Mouse (Mus musculus): ENCODE measurements at regions not wholly inside any gene's neighbourhood (a gene's known extent, or its start where the extent isn't known, plus 50 kb on each side); places are given as distances from the start of the nearest gene placed in this dataset.
A peak's percentile ranks its signal among the peaks of the same experiment; 100 is the strongest.

DNA sequence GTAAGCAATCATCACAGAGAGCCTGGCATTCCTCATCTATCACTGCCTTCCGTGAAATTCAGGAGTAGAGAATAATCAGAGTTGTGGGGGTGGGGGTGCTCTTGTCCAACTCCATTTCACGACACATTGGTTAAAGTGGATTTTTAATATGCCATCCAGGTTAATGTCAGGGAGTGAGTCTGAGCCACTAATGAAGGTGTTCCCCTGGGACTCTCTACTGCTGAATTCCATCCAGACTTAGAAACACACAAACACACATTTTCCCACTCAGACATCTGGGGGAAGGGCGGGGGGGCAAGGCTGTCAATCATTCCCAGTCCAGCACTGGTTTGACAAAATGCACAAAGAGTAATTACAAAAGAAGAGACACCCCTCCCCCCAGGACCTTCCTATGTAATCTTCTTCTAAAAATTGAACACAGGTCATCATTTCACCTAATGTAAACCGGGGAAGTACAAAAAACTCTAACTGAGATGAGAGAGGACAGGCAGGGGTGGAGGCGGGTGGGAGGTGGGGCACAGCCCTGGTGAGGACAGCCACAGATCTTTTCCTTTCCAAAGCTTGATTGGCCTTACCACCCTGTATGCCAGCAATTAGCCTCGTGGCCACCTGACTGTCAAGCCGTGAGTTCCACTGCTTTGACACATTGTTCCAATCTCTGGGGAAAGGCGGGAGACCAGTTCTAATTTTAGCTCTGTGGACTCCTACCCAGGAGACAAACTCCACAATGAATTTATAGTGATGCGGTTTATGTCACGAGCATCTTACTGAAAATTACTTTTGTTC, 76.5 kb upstream of the Bach2 start:
- no peak overlapping the region for H3K4me3 ChIP-seq (ENCODE audit: control insufficient read depth in 1 of 2, insufficient read depth in 1 of 2, low read depth in 2 of 2, low read length in 2 of 2)
- H3K9ac ChIP-seq (ENCODE audit: control insufficient read depth, low read depth, low read length, poor library complexity, severe bottlenecking) = no peak overlapping the region
- no peak for TF ChIP-seq USF1 (IDR thresholded peaks at IDR 0.05; ENCODE audit: low read depth, low read length)
- no peak for TF ChIP-seq KAT2A (conservative IDR thresholded peaks at IDR 0.05; ENCODE audit: low read depth, low read length)
- no peak for TF ChIP-seq EP300 (IDR thresholded peaks at IDR 0.05; ENCODE audit: low read depth in 1 of 2, low read length in 2 of 2)
- TF ChIP-seq CTCF (IDR thresholded peaks at IDR 0.05 in 2 of 3, conservative IDR thresholded peaks at IDR 0.05 in 1 of 3; ENCODE audit: control insufficient read depth in 1 of 3, insufficient read depth in 1 of 3, low read depth in 2 of 3, low read length in 3 of 3, poor library complexity in 1 of 3, severe bottlenecking in 1 of 3) = no peak
- no peak for TF ChIP-seq ZKSCAN1 (IDR thresholded peaks at IDR 0.05; ENCODE audit: low read depth, low read length)
- no peak for TF ChIP-seq CHD2 (IDR thresholded peaks at IDR 0.05; ENCODE audit: low read length)
- no peak for TF ChIP-seq MYB (IDR thresholded peaks at IDR 0.05; ENCODE audit: low read depth, low read length)
- TF ChIP-seq E2F4 (IDR thresholded peaks at IDR 0.05; ENCODE audit: borderline replicate concordance, low read depth, low read length) = no peak
- no peak for TF ChIP-seq ELF1 (IDR thresholded peaks at IDR 0.05; ENCODE audit: low read depth, low read length)
- TF ChIP-seq TBP (IDR thresholded peaks at IDR 0.05; ENCODE audit: low read depth, low read length) = no peak
- TF ChIP-seq POLR2AphosphoS2 (IDR thresholded peaks at IDR 0.05; ENCODE audit: low read length) = no peak
- no peak for TF ChIP-seq POLR2AphosphoS5 (IDR thresholded peaks at IDR 0.05; ENCODE audit: borderline replicate concordance, low read depth, low read length)
- no peak for TF ChIP-seq MXI1 (IDR thresholded peaks at IDR 0.05; ENCODE audit: low read depth, low read length)
- TF ChIP-seq UBTF (IDR thresholded peaks at IDR 0.05; ENCODE audit: borderline replicate concordance, insufficient read depth, low read depth, low read length) = no peak
- TF ChIP-seq ETS1 (IDR thresholded peaks at IDR 0.05; ENCODE audit: low read depth, low read length) = no peak
- TF ChIP-seq ZNF384 (IDR thresholded peaks at IDR 0.05; ENCODE audit: low read depth, low read length) = no peak
- TF ChIP-seq CHD1 (IDR thresholded peaks at IDR 0.05; ENCODE audit: low read depth, low read length) = no peak
- no peak for TF ChIP-seq GABPA (IDR thresholded peaks at IDR 0.05; ENCODE audit: low read depth, low read length)
- no peak for TF ChIP-seq USF2 (IDR thresholded peaks at IDR 0.05; ENCODE audit: borderline replicate concordance in 1 of 2, insufficient read depth in 1 of 2, low read depth in 1 of 2, low read length in 2 of 2)
- no peaks in the 10 kb centered on the region for H3K27me3 ChIP-seq (ENCODE audit: control insufficient read depth in 1 of 2, insufficient read depth in 2 of 2, low read length in 2 of 2)
- peak; percentile 21 for DNase-seq (ENCODE audit: low read depth, low spot score)
- no peaks in the 10 kb centered on the region for H3K9me3 ChIP-seq (replicated peaks; ENCODE audit: insufficient read depth, low read length)
- H3K27ac ChIP-seq (ENCODE audit: control insufficient read depth, low read depth, low read length) = no peak overlapping the region
- H3K4me1 ChIP-seq (ENCODE audit: control insufficient read depth in 1 of 2, insufficient read depth in 2 of 2, low read length in 2 of 2) = peaks cover 5 to 22% of the 10 kb centered on the region in 2 experiments
- H3K79me2 ChIP-seq (ENCODE audit: control insufficient read depth, insufficient read depth, low read length, poor library complexity) = no peaks in the 10 kb centered on the region
- H3K36me3 ChIP-seq (ENCODE audit: control insufficient read depth in 1 of 2, insufficient read depth in 2 of 2, low read length in 2 of 2) = peaks cover 0 to 10% of the 10 kb centered on the region in 2 experiments; a peak in 2 of 4 replicates

Measured in MEL (cell line).